Mouse (Mus musculus) E14TG2a.4 (cell line): ENCODE measurements around the gene Rapgef3.

Experiments
- CTCF ChIP-seq: conservative IDR thresholded peaks from 2 replicates; pipeline ENCODE4 v1.5.1; 2014; ENCODE audit warnings: low read length
- NANOG ChIP-seq: IDR thresholded peaks from 2 replicates; pipeline ENCODE4 v1.6.1; 2014; ENCODE audit warnings: borderline replicate concordance, low read length, mixed read lengths
- POU5F1 ChIP-seq: IDR thresholded peaks from 2 replicates; pipeline ENCODE4 v1.6.1; 2014; ENCODE audit warnings: low read length, borderline replicate concordance

DNA sequence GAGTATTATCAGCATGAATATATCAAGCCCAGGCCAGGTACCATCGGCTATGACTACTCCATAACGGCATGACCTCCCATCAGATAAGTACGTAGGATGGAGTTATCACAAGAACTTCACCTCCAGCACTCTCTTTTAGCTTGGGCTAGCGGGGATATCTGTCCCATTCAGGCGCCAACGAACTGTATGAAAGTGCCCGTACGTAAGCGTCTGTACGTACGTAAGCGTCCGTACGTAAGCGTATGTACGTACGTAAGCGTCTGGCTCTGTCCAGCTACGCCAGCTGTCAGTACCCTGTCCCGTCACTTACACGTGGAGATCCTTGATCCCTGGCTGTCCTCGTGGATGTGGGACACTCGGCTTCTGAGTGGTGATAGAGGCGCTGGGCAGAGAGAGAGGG lies 21.0 kb downstream of the Rapgef3 start:
- TF ChIP-seq CTCF (no peak), POU5F1 (no peak), NANOG (no peak)
